Mouse (Mus musculus) liver, embryonic 11.5 days (tissue): Measurements from ENCODE around the gene Ttc21a. TPM values are rescaled to one million over a fixed set of nuclear protein-coding genes. Genes with fewer than 3 reads are reported as not detected.

Experiments
- ATAC-seq: fragments of 200-750 bp; cut with Nextera tagmentation; replicated peaks from 2 replicates; pipeline ENCODE4 v1.8.0; 2017; ENCODE audit warnings: moderate number of reproducible peaks, mild to moderate bottlenecking, moderate TSS enrichment, moderate library complexity; ENCODE audit not compliant: low FRiP score
- DNase-seq: peaks from one replicate; pipeline ENCODE4 v3.0.0-alpha.2; 2017; ENCODE audit warnings: low spot score
- H3K27ac ChIP-seq: fragments of 300-500 bp; sonication (generic); 2 replicates; pipeline ENCODE4 v1.5.1; 2014; ENCODE audit warnings: mild to moderate bottlenecking, low read depth, low read length, control low read depth
- H3K27me3 ChIP-seq: fragments of 300-500 bp; sonication (generic); replicated peaks from 2 replicates; pipeline ENCODE4 v1.6.1; 2014; ENCODE audit warnings: low read length, mixed read lengths; ENCODE audit not compliant: control insufficient read depth, insufficient read depth
- H3K36me3 ChIP-seq: fragments of 300-500 bp; sonication (generic); 2 replicates; pipeline ENCODE4 v1.6.1; 2014; ENCODE audit warnings: mild to moderate bottlenecking, low read length, moderate library complexity, mixed read lengths; ENCODE audit not compliant: control insufficient read depth, insufficient read depth
- H3K4me1 ChIP-seq: fragments of 300-500 bp; sonication (generic); replicated peaks from 2 replicates; pipeline ENCODE4 v1.6.1; 2014; ENCODE audit warnings: low read length, mixed read lengths; ENCODE audit not compliant: control insufficient read depth, insufficient read depth
- H3K4me2 ChIP-seq: fragments of 300-500 bp; sonication (generic); 2 replicates; pipeline ENCODE4 v1.6.1; 2014; ENCODE audit warnings: mild to moderate bottlenecking, control low read depth, moderate library complexity
- H3K4me3 ChIP-seq: fragments of 300-500 bp; sonication (generic); 2 replicates; pipeline ENCODE4 v1.5.1; 2014; ENCODE audit warnings: low read depth, low read length, control low read depth
- H3K9ac ChIP-seq: fragments of 300-500 bp; sonication (generic); 2 replicates; pipeline ENCODE4 v1.6.1; 2014; ENCODE audit warnings: low read depth, low read length, control low read depth
- H3K9me3 ChIP-seq: fragments of 300-500 bp; sonication (generic); 2 replicates; pipeline ENCODE4 v1.6.1; 2016; ENCODE audit warnings: low read length, inconsistent platforms, mixed read lengths; ENCODE audit not compliant: control insufficient read depth
- WGBS: fragments of 180-500 bp; shearing (Covaris S2); extraction: QIAGEN DNeasy Blood & Tissue Kit; methylation state at CpG from one replicate; pipeline ENCODE4 v1.1.7; 2014; 5-methylcytosine and 5-hydroxymethylcytosine counted together
- polyA plus RNA-seq: library from polyadenylated mRNA; unstranded; fragments of >200 nt; fragmentation: Nextera tagmentation; extraction: Ambion mirVana; gene quantifications from 2 replicates; pipeline ENCODE4 v1.2.1, GENCODE M21; 2014

Gene Ttc21a
- polyA plus RNA-seq, 1 experiment from 2014 or later, result 0.14 TPM

GRCm38 (mm10) chr9:119926497-119926896 is 10.9 kb upstream of the Ttc21a start:
- no peak for DNase-seq
- Histone ChIP-seq H3K4me2 (no peak overlapping the region), H3K9ac (no peak overlapping the region), H3K9me3 (no peaks in the 10 kb centered on the region), H3K36me3 (peaks cover 52% of the 10 kb centered on the region), H3K4me1 (0 out of 2 replicates have a peak, but pooled peaks cover 2% of the 10 kb centered on the region), H3K4me3 (no peak overlapping the region), H3K27me3 (no peaks in the 10 kb centered on the region), H3K27ac (no peak overlapping the region)
- WGBS, result 81% methylated on average over 5 of the region's 5 CpGs
- ATAC-seq, result no peak

- H3K36me3 ChIP-seq, result peaks cover 29% of the 10 kb centered on the region
- no peak overlapping the region for H3K4me2 ChIP-seq
- DNase-seq (no peak), ATAC-seq (no peak)
- peaks cover 3% of the 10 kb centered on the region; the same call in 1 of the 2 replicates for H3K4me1 ChIP-seq
- H3K27me3 ChIP-seq, result no peaks in the 10 kb centered on the region
- no peak overlapping the region for H3K4me3 ChIP-seq
- 90% methylated on average over 12 of the region's 12 CpGs for WGBS
- H3K27ac ChIP-seq, result no peak overlapping the region
- H3K9ac ChIP-seq, result no peak overlapping the region
- no peaks in the 10 kb centered on the region for H3K9me3 ChIP-seq
Observed at GRCm38 (mm10) chr9:119932358-119932757, 5.0 kb upstream of the Ttc21a start.

GRCm38 (mm10) chr9:119933675-119934074 is 3.7 kb upstream of the Ttc21a start:
- no peak overlapping the region for H3K4me3 ChIP-seq
- WGBS, result 92% methylated on average over 6 of the region's 6 CpGs
- peaks cover 19% of the 10 kb centered on the region for H3K36me3 ChIP-seq
- H3K4me2 ChIP-seq, result no peak overlapping the region
- no peak overlapping the region for H3K9ac ChIP-seq
- H3K4me1 ChIP-seq, result peaks cover 3% of the 10 kb centered on the region; the same call in 1 of the 2 replicates
- no peaks in the 10 kb centered on the region for H3K27me3 ChIP-seq
- DNase-seq (no peak), ATAC-seq (no peak)
- no peaks in the 10 kb centered on the region for H3K9me3 ChIP-seq
- no peak overlapping the region; the same call in 1 of the 2 replicates for H3K27ac ChIP-seq

GRCm38 (mm10) chr9:119938496-119938895 is 1.1 kb downstream of the Ttc21a start:
- no peak for ATAC-seq

GRCm38 (mm10) chr9:119939646-119940045 is 2.2 kb downstream of the Ttc21a start:
- H3K36me3 ChIP-seq, result no peaks in the 10 kb centered on the region
- H3K4me3 ChIP-seq, result no peak overlapping the region
- WGBS, result 81% methylated on average over 10 of the region's 10 CpGs
- no peak overlapping the region for H3K4me2 ChIP-seq
- no peak for DNase-seq
- no peaks in the 10 kb centered on the region for H3K9me3 ChIP-seq
- no peak for ATAC-seq
- no peaks in the 10 kb centered on the region for H3K27me3 ChIP-seq
- H3K4me1 ChIP-seq, result 0 out of 2 replicates have a peak, but pooled peaks cover 3% of the 10 kb centered on the region
- H3K9ac ChIP-seq, result no peak overlapping the region
- no peak overlapping the region for H3K27ac ChIP-seq

More at GRCm38 (mm10) chr9:119938496-119938895, 1.1 kb downstream of the Ttc21a start:
- no peak for DNase-seq
- H3K9me3 ChIP-seq, result no peaks in the 10 kb centered on the region
- H3K4me1 ChIP-seq, result 0 out of 2 replicates have a peak, but pooled peaks cover 3% of the 10 kb centered on the region
- no peak overlapping the region for H3K4me3 ChIP-seq
- no peak overlapping the region for H3K4me2 ChIP-seq
- no peaks in the 10 kb centered on the region for H3K36me3 ChIP-seq
- no peaks in the 10 kb centered on the region for H3K27me3 ChIP-seq
- 58% methylated on average over 4 of the region's 4 CpGs for WGBS
- no peak overlapping the region for H3K9ac ChIP-seq
- no peak overlapping the region for H3K27ac ChIP-seq

- H3K4me2 ChIP-seq, result no peak overlapping the region
- H3K36me3 ChIP-seq, result no peaks in the 10 kb centered on the region
- DNase-seq (no peak), ATAC-seq (no peak)
- no peak overlapping the region for H3K9ac ChIP-seq
- 85% methylated on average over 5 of the region's 5 CpGs for WGBS
- no peaks in the 10 kb centered on the region for H3K4me1 ChIP-seq
- H3K27ac ChIP-seq, result no peak overlapping the region
- no peaks in the 10 kb centered on the region for H3K9me3 ChIP-seq
- no peak overlapping the region for H3K4me3 ChIP-seq
- no peaks in the 10 kb centered on the region for H3K27me3 ChIP-seq
Observed at GRCm38 (mm10) chr9:119941407-119941806, 4.0 kb downstream of the Ttc21a start.

GRCm38 (mm10) chr9:119941861-119942260 is 4.5 kb downstream of the Ttc21a start:
- ATAC-seq (no peak), DNase-seq (no peak)
- H3K27me3 ChIP-seq, result no peaks in the 10 kb centered on the region
- no peak overlapping the region for H3K4me3 ChIP-seq
- no peak overlapping the region for H3K4me2 ChIP-seq
- no peak overlapping the region for H3K9ac ChIP-seq
- WGBS, result 86% methylated on average over 14 of the region's 14 CpGs
- no peaks in the 10 kb centered on the region for H3K4me1 ChIP-seq
- H3K27ac ChIP-seq, result no peak overlapping the region
- H3K36me3 ChIP-seq, result no peaks in the 10 kb centered on the region
- H3K9me3 ChIP-seq, result no peaks in the 10 kb centered on the region

- Histone ChIP-seq H3K4me2 (no peak overlapping the region), H3K27ac (no peak overlapping the region), H3K4me3 (no peak overlapping the region), H3K9ac (no peak overlapping the region), H3K27me3 (no peaks in the 10 kb centered on the region), H3K9me3 (no peaks in the 10 kb centered on the region), H3K4me1 (no peaks in the 10 kb centered on the region), H3K36me3 (no peaks in the 10 kb centered on the region)
- no peak for DNase-seq
- 59% methylated on average over 1 of the region's 1 CpGs for WGBS
- no peak for ATAC-seq
Observed at GRCm38 (mm10) chr9:119943326-119943725, 5.9 kb downstream of the Ttc21a start.

- no peak overlapping the region for H3K4me3 ChIP-seq
- H3K36me3 ChIP-seq, result no peaks in the 10 kb centered on the region
- no peak overlapping the region for H3K27ac ChIP-seq
- H3K4me2 ChIP-seq, result no peak overlapping the region
- no peak for ATAC-seq
- DNase-seq, result no peak
- no peak overlapping the region for H3K9ac ChIP-seq
- WGBS, result 70% methylated on average over 12 of the region's 12 CpGs
- H3K4me1 ChIP-seq, result no peaks in the 10 kb centered on the region
- no peaks in the 10 kb centered on the region for H3K9me3 ChIP-seq
- no peaks in the 10 kb centered on the region for H3K27me3 ChIP-seq
Observed at GRCm38 (mm10) chr9:119945173-119945900, 7.9 kb downstream of the Ttc21a start.
